Mouse (Mus musculus) spleen, postnatal 14 days (tissue): ENCODE measurements around the gene D230025D16Rik.
"Not testable (repeated sequence)": the region's sequence is repeated elsewhere in the genome, so short reads cannot be mapped to it uniquely, and the experiment has no call there.

Experiments
- DNase-seq, 2 experiments: peaks; one replicate each; pipeline ENCODE4 v3.0.0; 2021 to 2022; ENCODE audit warnings: low spot score in 2 of 2

The D230025D16Rik gene

GRCm38 (mm10) chr8:105224413-105225271 lies at the start of gene D230025D16Rik:
D230025D16Rik (plus strand) TSS chr8:105225145.
- peak; percentile 93 to 96 for DNase-seq

GRCm38 (mm10) chr8:105175287-105175686 lies 49.7 kb upstream of the D230025D16Rik start:
- DNase-seq = not testable (repeated sequence)

GRCm38 (mm10) chr8:105178211-105178800 lies 46.6 kb upstream of the D230025D16Rik start:
- no peak for DNase-seq

GRCm38 (mm10) chr8:105182201-105182600 lies 42.7 kb upstream of the D230025D16Rik start:
- no peak for DNase-seq

- DNase-seq = no peak
Measured at GRCm38 (mm10) chr8:105186467-105187005, 38.4 kb upstream of the D230025D16Rik start.

GRCm38 (mm10) chr8:105192182-105192581 lies 32.8 kb upstream of the D230025D16Rik start:
- DNase-seq = no peak

- no peak for DNase-seq
Measured at GRCm38 (mm10) chr8:105205748-105206147, 19.2 kb upstream of the D230025D16Rik start.

- no peak for DNase-seq
Measured at GRCm38 (mm10) chr8:105206766-105207275, 18.1 kb upstream of the D230025D16Rik start.

GRCm38 (mm10) chr8:105207675-105208273 lies 17.2 kb upstream of the D230025D16Rik start:
- no peak for DNase-seq

GRCm38 (mm10) chr8:105209153-105210110 lies 15.5 kb upstream of the D230025D16Rik start:
- no peak for DNase-seq

- DNase-seq = no peak
Measured at GRCm38 (mm10) chr8:105214104-105214503, 10.8 kb upstream of the D230025D16Rik start.

- DNase-seq = no peak
Measured at GRCm38 (mm10) chr8:105217926-105218522, 6.9 kb upstream of the D230025D16Rik start.

GRCm38 (mm10) chr8:105223850-105224249 lies 1.1 kb upstream of the D230025D16Rik start:
- DNase-seq = no peak

- DNase-seq = no peak
Measured at GRCm38 (mm10) chr8:105225272-105225593, 288 bp downstream of the D230025D16Rik start.

- DNase-seq = no peak
Measured at GRCm38 (mm10) chr8:105225917-105226316, 972 bp downstream of the D230025D16Rik start.

- DNase-seq = no peak
Measured at GRCm38 (mm10) chr8:105231503-105232320, 6.8 kb downstream of the D230025D16Rik start.

- DNase-seq = not testable (repeated sequence)
Measured at GRCm38 (mm10) chr8:105232321-105232693, 7.4 kb downstream of the D230025D16Rik start.

- DNase-seq = no peak
Measured at GRCm38 (mm10) chr8:105233126-105233935, 8.4 kb downstream of the D230025D16Rik start.

- DNase-seq = no peak
Measured at GRCm38 (mm10) chr8:105235206-105235605, 10.3 kb downstream of the D230025D16Rik start.
